Mouse (Mus musculus): ENCODE measurements around the gene Rbm6. TPM values are rescaled to one million over a fixed set of nuclear protein-coding genes. Genes with fewer than 3 reads are reported as not detected.

Gene Rbm6
- 91.1 and 103 TPM in 2 replicates for polyA plus RNA-seq (2014; fragmentation: Nextera tagmentation; extraction: Ambion mirVana)

- Histone ChIP-seq H3K27me3 (ENCODE audit: control insufficient read depth, insufficient read depth, low read length) (no peaks in the 10 kb centered on the region), H3K9me3 (ENCODE audit: control insufficient read depth, low read length) (no peaks in the 10 kb centered on the region), H3K27ac (replicated peaks; ENCODE audit: low read depth, low read length) (peak within 1 kb of the TSS; percentile 84), H3K4me2 (ENCODE audit: low read depth, severe bottlenecking) (peak within 1 kb of the TSS; percentile 77), H3K36me3 (ENCODE audit: control insufficient read depth, insufficient read depth, low read length) (peaks cover 5% of the 10 kb centered on the region), H3K9ac (ENCODE audit: low read length) (peak within 1 kb of the TSS; percentile 99), H3K4me1 (ENCODE audit: control insufficient read depth, insufficient read depth, low read length) (peaks cover 5% of the 10 kb centered on the region), H3K4me3 (ENCODE audit: low read depth, low read length) (peak within 1 kb of the TSS; percentile 92)
- DNase-seq (ENCODE audit: low spot score): no peak
- 10% methylated on average over 14 of the region's 14 CpGs for WGBS
- no peak for ATAC-seq (ENCODE audit: insufficient number of reproducible peaks, low FRiP score, low TSS enrichment, low read depth)
Measured at GRCm38 (mm10) chr9:107873137-107873536, at the start of gene Rbm6. Rbm6 (minus strand) TSS chr9:107873237.

GRCm38 (mm10) chr9:107919441-107919840, 46.4 kb upstream of the Rbm6 start:
- WGBS: 89% methylated on average over 5 of the region's 5 CpGs
- Histone ChIP-seq H3K4me2 (ENCODE audit: low read depth, severe bottlenecking) (no peak overlapping the region), H3K36me3 (ENCODE audit: control insufficient read depth, insufficient read depth, low read length) (no peaks in the 10 kb centered on the region), H3K4me1 (ENCODE audit: control insufficient read depth, insufficient read depth, low read length) (peaks cover 7% of the 10 kb centered on the region; the same call in 1 of the 2 replicates), H3K9me3 (ENCODE audit: control insufficient read depth, low read length) (no peaks in the 10 kb centered on the region), H3K27me3 (ENCODE audit: control insufficient read depth, insufficient read depth, low read length) (no peaks in the 10 kb centered on the region), H3K27ac (replicated peaks; ENCODE audit: low read depth, low read length) (no peak overlapping the region), H3K9ac (ENCODE audit: low read length) (no peak overlapping the region), H3K4me3 (ENCODE audit: low read depth, low read length) (no peak overlapping the region)
- DNase-seq (ENCODE audit: low spot score) (no peak), ATAC-seq (ENCODE audit: insufficient number of reproducible peaks, low FRiP score, low TSS enrichment, low read depth) (no peak)

DNA sequence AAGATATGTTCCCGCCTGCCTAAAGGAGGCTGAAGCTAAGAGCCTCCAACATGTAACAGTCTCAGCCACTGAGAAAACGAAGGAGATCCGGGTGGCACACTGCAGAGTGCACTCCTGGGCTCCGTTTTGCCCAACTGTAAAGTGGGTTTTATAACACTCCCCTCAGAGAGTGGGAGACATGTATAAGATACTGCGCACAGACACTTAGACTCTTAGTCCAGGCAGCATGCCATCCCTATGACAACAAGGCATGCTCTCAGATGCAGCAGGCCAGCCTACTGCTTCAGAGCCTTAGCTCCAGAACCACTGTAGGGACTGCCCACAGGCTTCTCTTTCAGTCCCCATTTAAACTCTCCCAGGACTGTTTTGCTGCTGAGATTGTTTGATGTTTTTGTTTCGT, 45.8 kb upstream of the Rbm6 start:
- no peak overlapping the region for H3K4me2 ChIP-seq (ENCODE audit: low read depth, severe bottlenecking)
- WGBS: 80% methylated on average over 6 of the region's 6 CpGs
- H3K4me1 ChIP-seq (ENCODE audit: control insufficient read depth, insufficient read depth, low read length): peaks cover 7% of the 10 kb centered on the region; the same call in 1 of the 2 replicates
- H3K9me3 ChIP-seq (ENCODE audit: control insufficient read depth, low read length): no peaks in the 10 kb centered on the region
- no peak for ATAC-seq (ENCODE audit: insufficient number of reproducible peaks, low FRiP score, low TSS enrichment, low read depth)
- H3K36me3 ChIP-seq (ENCODE audit: control insufficient read depth, insufficient read depth, low read length): no peaks in the 10 kb centered on the region
- H3K4me3 ChIP-seq (ENCODE audit: low read depth, low read length): no peak overlapping the region
- no peak for DNase-seq (ENCODE audit: low spot score)
- H3K27me3 ChIP-seq (ENCODE audit: control insufficient read depth, insufficient read depth, low read length): no peaks in the 10 kb centered on the region
- H3K27ac ChIP-seq (replicated peaks; ENCODE audit: low read depth, low read length): no peak overlapping the region
- no peak overlapping the region for H3K9ac ChIP-seq (ENCODE audit: low read length)

GRCm38 (mm10) chr9:107917895-107918608, 45.0 kb upstream of the Rbm6 start:
- Histone ChIP-seq H3K4me2 (ENCODE audit: low read depth, severe bottlenecking) (no peak overlapping the region), H3K9ac (ENCODE audit: low read length) (no peak overlapping the region)
- ATAC-seq (ENCODE audit: insufficient number of reproducible peaks, low FRiP score, low TSS enrichment, low read depth): no peak

DNA sequence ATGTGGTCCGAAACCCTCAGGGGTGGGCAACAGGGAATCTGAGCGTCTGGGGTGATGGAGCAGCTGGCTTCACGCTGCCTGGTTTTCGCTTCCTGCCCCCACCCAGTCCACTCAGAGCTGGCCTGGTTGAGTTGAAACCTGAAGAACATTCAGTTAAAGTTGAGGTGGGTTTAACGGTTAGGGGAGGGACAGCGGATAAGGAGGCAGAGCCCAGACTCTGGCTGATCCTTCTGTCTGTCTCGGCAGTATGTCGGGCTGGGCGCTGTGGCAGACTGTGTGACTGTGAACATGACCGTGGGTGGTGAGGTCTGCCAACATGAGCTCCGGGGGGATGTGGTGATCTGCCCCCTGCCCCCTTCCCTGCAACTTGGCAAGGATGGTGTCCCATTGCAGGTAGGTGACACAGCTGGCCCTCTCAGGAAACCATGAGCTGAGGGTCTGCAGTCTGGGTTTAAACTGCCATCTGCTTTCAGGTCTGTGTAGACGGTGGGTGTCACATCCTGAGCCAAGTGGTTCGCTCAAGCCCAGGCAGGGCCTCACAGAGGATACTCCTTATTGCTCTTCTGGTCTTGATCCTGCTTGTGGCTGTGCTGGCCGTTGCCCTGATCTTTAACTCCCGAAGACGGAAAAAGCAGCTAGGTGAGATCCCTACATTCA, 41.9 kb upstream of the Rbm6 start:
- Histone ChIP-seq H3K4me2 (ENCODE audit: low read depth, severe bottlenecking) (no peak overlapping the region), H3K9ac (ENCODE audit: low read length) (no peak overlapping the region), H3K4me3 (ENCODE audit: low read depth, low read length) (no peak overlapping the region), H3K4me1 (ENCODE audit: control insufficient read depth, insufficient read depth, low read length) (peaks cover 7% of the 10 kb centered on the region; the same call in 1 of the 2 replicates), H3K27ac (replicated peaks; ENCODE audit: low read depth, low read length) (no peak overlapping the region), H3K9me3 (ENCODE audit: control insufficient read depth, low read length) (no peaks in the 10 kb centered on the region), H3K27me3 (ENCODE audit: control insufficient read depth, insufficient read depth, low read length) (no peaks in the 10 kb centered on the region), H3K36me3 (ENCODE audit: control insufficient read depth, insufficient read depth, low read length) (no peaks in the 10 kb centered on the region)
- DNase-seq (ENCODE audit: low spot score): no peak
- no peak for ATAC-seq (ENCODE audit: insufficient number of reproducible peaks, low FRiP score, low TSS enrichment, low read depth)
- WGBS: 77% methylated on average over 16 of the region's 16 CpGs

More at GRCm38 (mm10) chr9:107917895-107918608, 45.0 kb upstream of the Rbm6 start:
- H3K27ac ChIP-seq (replicated peaks; ENCODE audit: low read depth, low read length): no peak overlapping the region
- 39% methylated on average over 13 of the region's 13 CpGs for WGBS
- H3K4me1 ChIP-seq (ENCODE audit: control insufficient read depth, insufficient read depth, low read length): peaks cover 7% of the 10 kb centered on the region; the same call in 1 of the 2 replicates
- H3K27me3 ChIP-seq (ENCODE audit: control insufficient read depth, insufficient read depth, low read length): no peaks in the 10 kb centered on the region
- no peaks in the 10 kb centered on the region for H3K9me3 ChIP-seq (ENCODE audit: control insufficient read depth, low read length)
- H3K4me3 ChIP-seq (ENCODE audit: low read depth, low read length): no peak overlapping the region
- no peaks in the 10 kb centered on the region for H3K36me3 ChIP-seq (ENCODE audit: control insufficient read depth, insufficient read depth, low read length)
- no peak for DNase-seq (ENCODE audit: low spot score)

DNA sequence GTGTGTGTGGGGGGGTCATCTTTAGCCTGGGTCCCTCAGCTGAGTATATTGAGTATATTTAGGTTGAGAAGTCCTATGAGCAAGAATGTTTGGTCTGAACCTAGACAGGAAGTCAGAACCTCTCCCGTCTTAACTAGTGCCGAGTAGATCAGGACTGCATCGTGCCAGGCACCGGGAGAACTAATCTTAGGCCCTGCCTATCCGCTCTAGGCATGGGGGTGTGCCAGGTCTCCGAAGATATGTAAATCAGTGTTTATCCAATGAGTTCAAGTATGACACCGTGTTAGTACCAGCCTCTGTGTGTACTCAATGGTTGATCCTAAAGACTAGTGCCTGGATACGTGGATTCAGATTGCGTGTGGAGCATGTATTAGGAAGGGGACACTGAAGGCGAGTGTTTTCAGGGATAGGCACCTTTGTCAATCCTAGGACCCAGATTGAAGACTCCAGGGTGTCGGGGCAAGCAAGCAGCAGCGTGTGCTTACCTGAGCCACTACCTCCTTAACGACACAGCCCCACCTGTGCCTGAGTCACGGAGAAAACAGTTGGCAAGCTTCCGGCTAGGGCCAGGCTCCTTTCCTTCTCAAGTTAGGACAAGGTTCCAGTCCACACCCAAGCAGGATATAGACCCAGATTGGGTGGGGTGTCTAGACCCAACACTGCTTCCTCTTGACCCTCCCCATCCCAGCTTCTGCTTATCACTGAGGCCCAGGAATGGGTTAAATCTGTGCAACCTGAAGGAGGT, 37.2 kb upstream of the Rbm6 start:
- Histone ChIP-seq H3K9me3 (ENCODE audit: control insufficient read depth, low read length) (no peaks in the 10 kb centered on the region), H3K4me1 (ENCODE audit: control insufficient read depth, insufficient read depth, low read length) (peaks cover 20% of the 10 kb centered on the region), H3K4me3 (ENCODE audit: low read depth, low read length) (no peak overlapping the region), H3K27ac (replicated peaks; ENCODE audit: low read depth, low read length) (no peak overlapping the region), H3K9ac (ENCODE audit: low read length) (no peak overlapping the region), H3K27me3 (ENCODE audit: control insufficient read depth, insufficient read depth, low read length) (no peaks in the 10 kb centered on the region), H3K36me3 (ENCODE audit: control insufficient read depth, insufficient read depth, low read length) (no peaks in the 10 kb centered on the region), H3K4me2 (ENCODE audit: low read depth, severe bottlenecking) (no peak overlapping the region)
- 88% methylated on average over 15 of the region's 15 CpGs for WGBS
- DNase-seq (ENCODE audit: low spot score) (no peak), ATAC-seq (ENCODE audit: insufficient number of reproducible peaks, low FRiP score, low TSS enrichment, low read depth) (no peak)

- peaks cover 20% of the 10 kb centered on the region for H3K4me1 ChIP-seq (ENCODE audit: control insufficient read depth, insufficient read depth, low read length)
- no peak overlapping the region for H3K27ac ChIP-seq (replicated peaks; ENCODE audit: low read depth, low read length)
- no peak overlapping the region; the same call in 1 of the 2 replicates for H3K4me3 ChIP-seq (ENCODE audit: low read depth, low read length)
- 0 out of 2 replicates have a peak overlapping the region, but pooled peaks have one; percentile 2 for H3K4me2 ChIP-seq (ENCODE audit: low read depth, severe bottlenecking)
- no peaks in the 10 kb centered on the region for H3K9me3 ChIP-seq (ENCODE audit: control insufficient read depth, low read length)
- no peak overlapping the region for H3K9ac ChIP-seq (ENCODE audit: low read length)
- DNase-seq (ENCODE audit: low spot score) (no peak), ATAC-seq (ENCODE audit: insufficient number of reproducible peaks, low FRiP score, low TSS enrichment, low read depth) (no peak)
- H3K27me3 ChIP-seq (ENCODE audit: control insufficient read depth, insufficient read depth, low read length): no peaks in the 10 kb centered on the region
- H3K36me3 ChIP-seq (ENCODE audit: control insufficient read depth, insufficient read depth, low read length): no peaks in the 10 kb centered on the region
- WGBS: 36% methylated on average over 18 of the region's 18 CpGs
Measured at GRCm38 (mm10) chr9:107908410-107909158, 35.5 kb upstream of the Rbm6 start.

DNA sequence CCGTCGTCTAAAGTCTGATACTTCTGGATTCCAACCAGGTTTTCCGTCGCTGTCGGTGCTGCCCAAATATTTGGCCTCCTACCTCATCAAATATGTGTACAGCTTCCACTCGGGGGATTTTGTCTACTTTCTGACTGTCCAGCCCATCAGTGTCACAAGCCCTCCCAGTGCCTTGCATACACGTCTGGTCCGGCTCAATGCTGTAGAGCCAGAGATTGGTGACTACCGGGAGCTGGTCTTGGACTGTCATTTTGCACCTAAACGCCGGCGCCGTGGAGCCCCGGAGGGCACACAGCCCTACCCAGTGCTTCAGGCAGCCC, 34.7 kb upstream of the Rbm6 start:
- WGBS: 86% methylated on average over 14 of the region's 14 CpGs
- Histone ChIP-seq H3K36me3 (ENCODE audit: control insufficient read depth, insufficient read depth, low read length) (no peaks in the 10 kb centered on the region), H3K9me3 (ENCODE audit: control insufficient read depth, low read length) (no peaks in the 10 kb centered on the region), H3K27me3 (ENCODE audit: control insufficient read depth, insufficient read depth, low read length) (no peaks in the 10 kb centered on the region), H3K27ac (replicated peaks; ENCODE audit: low read depth, low read length) (no peak overlapping the region), H3K4me3 (ENCODE audit: low read depth, low read length) (no peak overlapping the region), H3K9ac (ENCODE audit: low read length) (0 out of 2 replicates have a peak overlapping the region, but pooled peaks have one; percentile 7), H3K4me1 (ENCODE audit: control insufficient read depth, insufficient read depth, low read length) (peaks cover 20% of the 10 kb centered on the region), H3K4me2 (ENCODE audit: low read depth, severe bottlenecking) (peak overlapping the region; percentile 17; the same call in 1 of the 2 replicates)
- DNase-seq (ENCODE audit: low spot score): no peak
- no peak for ATAC-seq (ENCODE audit: insufficient number of reproducible peaks, low FRiP score, low TSS enrichment, low read depth)

All from limb, embryonic 11.5 days (tissue).